Mouse (Mus musculus): ENCODE results near the gene Ap1g2. TPM values are rescaled to one million over a fixed set of nuclear protein-coding genes. Genes with fewer than 3 reads are reported as not detected.

Gene Ap1g2
- polyA plus RNA-seq, 1 experiment: 43.0 TPM

GRCm38 (mm10) chr14:55105386-55105785 is 1.0 kb downstream of the Ap1g2 start:
- Histone ChIP-seq H3K4me3 (ENCODE audit: insufficient read depth, low read length) (peak overlapping the region; percentile 79), H3K4me1 (ENCODE audit: control insufficient read depth, insufficient read depth, low read length) (peaks cover 14% of the 10 kb centered on the region), H3K27ac (ENCODE audit: insufficient read depth, low read depth, low read length) (peak overlapping the region; percentile 35; the same call in 1 of the 2 replicates)
- no peak for TF ChIP-seq CTCF (IDR thresholded peaks at IDR 0.05; ENCODE audit: low read depth, low read length)
- TF ChIP-seq POLR2A (IDR thresholded peaks at IDR 0.05; ENCODE audit: borderline replicate concordance, low read depth, low read length): no peak

GRCm38 (mm10) chr14:55104365-55104764 is 2.0 kb downstream of the Ap1g2 start:
- TF ChIP-seq CTCF (IDR thresholded peaks at IDR 0.05; ENCODE audit: low read depth, low read length) (no peak), POLR2A (IDR thresholded peaks at IDR 0.05; ENCODE audit: borderline replicate concordance, low read depth, low read length) (no peak)
- H3K27ac ChIP-seq (ENCODE audit: insufficient read depth, low read depth, low read length): no peak overlapping the region
- peaks cover 14% of the 10 kb centered on the region for H3K4me1 ChIP-seq (ENCODE audit: control insufficient read depth, insufficient read depth, low read length)
- no peak overlapping the region for H3K4me3 ChIP-seq (ENCODE audit: insufficient read depth, low read length)

GRCm38 (mm10) chr14:55102253-55102785 is 4.1 kb downstream of the Ap1g2 start:
- Histone ChIP-seq H3K4me1 (ENCODE audit: control insufficient read depth, insufficient read depth, low read length) (peaks cover 23% of the 10 kb centered on the region), H3K27ac (ENCODE audit: insufficient read depth, low read depth, low read length) (no peak overlapping the region), H3K4me3 (ENCODE audit: insufficient read depth, low read length) (no peak overlapping the region)
- TF ChIP-seq CTCF (IDR thresholded peaks at IDR 0.05; ENCODE audit: low read depth, low read length) (no peak), POLR2A (IDR thresholded peaks at IDR 0.05; ENCODE audit: borderline replicate concordance, low read depth, low read length) (no peak)

- Histone ChIP-seq H3K27ac (ENCODE audit: insufficient read depth, low read depth, low read length) (no peak overlapping the region), H3K4me3 (ENCODE audit: insufficient read depth, low read length) (no peak overlapping the region), H3K4me1 (ENCODE audit: control insufficient read depth, insufficient read depth, low read length) (peaks cover 24% of the 10 kb centered on the region)
- TF ChIP-seq CTCF (IDR thresholded peaks at IDR 0.05; ENCODE audit: low read depth, low read length) (peak; percentile 57), POLR2A (IDR thresholded peaks at IDR 0.05; ENCODE audit: borderline replicate concordance, low read depth, low read length) (no peak)
Observed at GRCm38 (mm10) chr14:55101592-55101991, 4.8 kb downstream of the Ap1g2 start.

- peak overlapping the region; percentile 77 for H3K27ac ChIP-seq (ENCODE audit: insufficient read depth, low read depth, low read length)
- H3K4me3 ChIP-seq (ENCODE audit: insufficient read depth, low read length): no peak overlapping the region
- TF ChIP-seq POLR2A (IDR thresholded peaks at IDR 0.05; ENCODE audit: borderline replicate concordance, low read depth, low read length) (no peak), CTCF (IDR thresholded peaks at IDR 0.05; ENCODE audit: low read depth, low read length) (peak; percentile 64)
- H3K4me1 ChIP-seq (ENCODE audit: control insufficient read depth, insufficient read depth, low read length): peaks cover 25% of the 10 kb centered on the region
Observed at GRCm38 (mm10) chr14:55098067-55098466, 8.3 kb downstream of the Ap1g2 start.

GRCm38 (mm10) chr14:55097646-55098045 is 8.7 kb downstream of the Ap1g2 start:
- Histone ChIP-seq H3K4me3 (ENCODE audit: insufficient read depth, low read length) (no peak overlapping the region), H3K27ac (ENCODE audit: insufficient read depth, low read depth, low read length) (peak overlapping the region; percentile 77), H3K4me1 (ENCODE audit: control insufficient read depth, insufficient read depth, low read length) (peaks cover 25% of the 10 kb centered on the region)
- TF ChIP-seq POLR2A (IDR thresholded peaks at IDR 0.05; ENCODE audit: borderline replicate concordance, low read depth, low read length) (no peak), CTCF (IDR thresholded peaks at IDR 0.05; ENCODE audit: low read depth, low read length) (no peak)

GRCm38 (mm10) chr14:55096573-55097087 is 9.8 kb downstream of the Ap1g2 start:
- no peak for TF ChIP-seq POLR2A (IDR thresholded peaks at IDR 0.05; ENCODE audit: borderline replicate concordance, low read depth, low read length)
- no peak for TF ChIP-seq CTCF (IDR thresholded peaks at IDR 0.05; ENCODE audit: low read depth, low read length)
- Histone ChIP-seq H3K4me1 (ENCODE audit: control insufficient read depth, insufficient read depth, low read length) (peaks cover 25% of the 10 kb centered on the region), H3K4me3 (ENCODE audit: insufficient read depth, low read length) (peak overlapping the region; percentile 0; the same call in 1 of the 2 replicates), H3K27ac (ENCODE audit: insufficient read depth, low read depth, low read length) (no peak overlapping the region)

- TF ChIP-seq POLR2A (IDR thresholded peaks at IDR 0.05; ENCODE audit: borderline replicate concordance, low read depth, low read length) (no peak), CTCF (IDR thresholded peaks at IDR 0.05; ENCODE audit: low read depth, low read length) (no peak)
- peak overlapping the region; percentile 95 for H3K4me3 ChIP-seq (ENCODE audit: insufficient read depth, low read length)
- H3K27ac ChIP-seq (ENCODE audit: insufficient read depth, low read depth, low read length): peak overlapping the region; percentile 63; the same call in 1 of the 2 replicates
- peaks cover 30% of the 10 kb centered on the region for H3K4me1 ChIP-seq (ENCODE audit: control insufficient read depth, insufficient read depth, low read length)
Observed at GRCm38 (mm10) chr14:55095671-55096070, 10.7 kb downstream of the Ap1g2 start.

GRCm38 (mm10) chr14:55095263-55095662 is 11.1 kb downstream of the Ap1g2 start:
- TF ChIP-seq POLR2A (IDR thresholded peaks at IDR 0.05; ENCODE audit: borderline replicate concordance, low read depth, low read length) (no peak), CTCF (IDR thresholded peaks at IDR 0.05; ENCODE audit: low read depth, low read length) (no peak)
- Histone ChIP-seq H3K4me1 (ENCODE audit: control insufficient read depth, insufficient read depth, low read length) (peaks cover 32% of the 10 kb centered on the region), H3K4me3 (ENCODE audit: insufficient read depth, low read length) (peak overlapping the region; percentile 95), H3K27ac (ENCODE audit: insufficient read depth, low read depth, low read length) (peak overlapping the region; percentile 63)

GRCm38 (mm10) chr14:55094704-55095231 is 11.6 kb downstream of the Ap1g2 start, which contains the start of gene Thtpa:
TSS of gene Thtpa (plus strand) at chr14:55094784.
- H3K4me3 ChIP-seq (ENCODE audit: insufficient read depth, low read length): peak within 1 kb of the TSS; percentile 95
- peak within 1 kb of the TSS; percentile 63 for H3K27ac ChIP-seq (ENCODE audit: insufficient read depth, low read depth, low read length)
- H3K4me1 ChIP-seq (ENCODE audit: control insufficient read depth, insufficient read depth, low read length): peaks cover 36% of the 10 kb centered on the region
- TF ChIP-seq POLR2A (IDR thresholded peaks at IDR 0.05; ENCODE audit: borderline replicate concordance, low read depth, low read length) (no peak), CTCF (IDR thresholded peaks at IDR 0.05; ENCODE audit: low read depth, low read length) (no peak)
